Mouse (Mus musculus) thymus, postnatal 14 days (tissue): ENCODE results near the gene Zdhhc13.
A peak's percentile ranks its signal among the peaks of the same experiment; 100 is the strongest.

ENCODE experiments used
- DNase-seq: peaks from one replicate; pipeline ENCODE4 v3.0.0; 2021

The Zdhhc13 gene

DNA sequence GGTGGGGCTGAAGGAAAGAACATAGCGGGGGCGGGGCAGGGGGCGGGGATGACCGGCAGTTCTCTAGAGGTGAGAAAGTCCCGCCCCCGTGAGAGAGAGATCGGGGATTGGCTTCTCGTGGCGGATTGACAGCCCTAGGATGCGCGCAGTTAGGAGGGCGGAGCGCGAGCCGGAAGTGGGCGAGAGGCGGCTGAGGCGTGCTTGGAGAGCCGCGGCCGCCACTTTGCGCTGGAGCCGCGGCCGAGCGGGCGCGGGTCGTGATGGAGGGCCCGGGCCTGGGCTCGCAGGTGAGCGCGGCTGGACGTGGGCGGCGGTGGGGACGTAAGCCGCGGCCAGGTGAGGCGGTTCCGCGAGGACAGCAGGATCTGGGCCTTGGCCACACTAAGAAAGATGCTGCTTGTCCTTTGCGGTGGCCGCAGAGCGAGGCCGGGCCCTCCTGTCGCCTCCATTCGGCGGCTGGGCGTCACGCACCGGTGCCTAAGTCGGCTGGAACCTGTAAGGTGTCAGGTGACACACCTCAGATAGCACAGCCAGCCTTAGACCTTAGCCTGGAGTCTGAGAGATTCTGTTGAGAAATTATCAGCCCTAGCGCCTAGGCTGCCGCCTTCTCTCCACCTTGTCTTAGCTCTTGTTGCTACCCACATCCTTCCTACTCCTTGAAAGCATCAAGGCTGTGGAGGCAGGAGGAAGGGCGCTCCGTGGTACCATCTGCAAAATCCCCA is at the start of gene Zdhhc13:
TSS of gene Zdhhc13 (plus strand) at position 153 of the 722 bp plus-strand sequence.
- peak; percentile 96 for DNase-seq

DNA sequence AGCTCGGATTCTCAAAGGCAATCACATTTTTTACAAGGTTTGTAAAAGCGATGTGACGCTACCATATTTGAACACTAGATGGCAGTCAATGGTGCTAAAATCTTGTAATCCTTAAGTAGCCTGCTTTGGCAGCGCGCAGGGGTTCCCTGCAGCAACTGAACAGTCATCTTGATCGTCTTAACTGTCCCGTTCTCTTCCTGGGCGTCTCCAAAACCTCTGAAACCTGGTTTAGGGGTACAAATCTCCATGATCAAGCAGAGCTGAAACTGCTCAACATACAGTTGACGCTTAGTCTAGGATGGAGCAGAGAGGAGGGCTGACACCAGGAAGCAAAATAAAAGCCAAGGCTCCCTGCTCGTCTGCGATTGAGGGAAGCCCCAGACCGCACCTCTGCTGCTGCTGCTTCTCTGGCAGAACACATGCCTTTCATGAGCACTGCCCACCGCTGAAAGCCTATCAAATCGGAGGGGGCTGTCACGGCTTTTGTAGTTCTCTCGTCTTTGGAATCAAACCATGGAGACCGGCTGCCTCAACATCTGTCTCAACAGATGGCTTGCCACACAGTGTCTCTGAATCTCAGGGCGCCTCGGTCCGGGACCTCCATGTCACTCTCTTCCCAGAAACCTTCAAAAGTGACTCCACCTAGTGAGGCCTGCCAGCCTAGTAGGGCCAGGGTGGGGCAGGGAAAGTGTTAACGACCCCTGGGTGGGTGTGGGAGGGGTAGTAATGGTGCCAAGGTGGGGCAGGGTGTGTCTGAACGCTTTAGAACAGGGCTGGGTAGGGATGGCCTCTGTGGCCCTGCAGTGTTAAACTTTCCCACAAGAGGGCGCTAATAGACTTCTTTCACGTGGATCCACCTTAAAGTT is 39.3 kb upstream of the Zdhhc13 start:
- DNase-seq: peak; percentile 79

DNA sequence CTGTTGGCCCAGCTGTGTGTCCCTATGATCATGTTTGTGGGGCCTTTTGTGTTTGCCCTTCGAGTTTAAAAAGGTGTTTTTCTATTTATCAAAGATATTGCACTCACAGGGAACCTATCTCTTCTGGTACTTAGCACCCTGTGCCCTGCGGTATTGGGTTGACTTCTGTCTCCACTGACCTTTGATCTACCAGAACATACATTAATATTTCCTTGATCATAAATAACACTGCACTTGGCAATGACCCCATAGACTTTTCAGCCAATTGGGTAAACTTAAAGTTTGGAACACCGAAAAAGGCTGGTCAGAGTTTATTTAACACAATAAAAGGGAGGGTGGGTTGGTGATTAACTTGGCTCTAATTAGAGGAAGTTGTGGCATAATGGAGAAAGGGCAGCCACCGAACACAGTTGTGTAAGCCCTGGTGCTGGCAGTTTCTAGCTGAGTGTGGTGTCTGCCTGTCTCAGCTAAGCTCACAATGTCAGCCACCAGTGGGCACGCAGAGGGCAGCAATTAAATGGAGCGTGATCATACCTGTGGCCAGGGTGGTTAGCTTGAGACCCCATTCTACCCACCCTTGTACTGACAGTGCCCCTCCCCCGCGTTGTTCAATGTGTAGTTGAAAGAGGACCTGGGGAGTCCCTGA is 38.5 kb upstream of the Zdhhc13 start:
- peak; percentile 17 for DNase-seq

GRCm38 (mm10) chr7:48751222-48751621 is 37.6 kb upstream of the Zdhhc13 start:
- no peak for DNase-seq

- DNase-seq: no peak
Measured at GRCm38 (mm10) chr7:48754415-48754974, 34.3 kb upstream of the Zdhhc13 start.

GRCm38 (mm10) chr7:48755825-48756224 is 33.0 kb upstream of the Zdhhc13 start:
- DNase-seq: no peak

DNA sequence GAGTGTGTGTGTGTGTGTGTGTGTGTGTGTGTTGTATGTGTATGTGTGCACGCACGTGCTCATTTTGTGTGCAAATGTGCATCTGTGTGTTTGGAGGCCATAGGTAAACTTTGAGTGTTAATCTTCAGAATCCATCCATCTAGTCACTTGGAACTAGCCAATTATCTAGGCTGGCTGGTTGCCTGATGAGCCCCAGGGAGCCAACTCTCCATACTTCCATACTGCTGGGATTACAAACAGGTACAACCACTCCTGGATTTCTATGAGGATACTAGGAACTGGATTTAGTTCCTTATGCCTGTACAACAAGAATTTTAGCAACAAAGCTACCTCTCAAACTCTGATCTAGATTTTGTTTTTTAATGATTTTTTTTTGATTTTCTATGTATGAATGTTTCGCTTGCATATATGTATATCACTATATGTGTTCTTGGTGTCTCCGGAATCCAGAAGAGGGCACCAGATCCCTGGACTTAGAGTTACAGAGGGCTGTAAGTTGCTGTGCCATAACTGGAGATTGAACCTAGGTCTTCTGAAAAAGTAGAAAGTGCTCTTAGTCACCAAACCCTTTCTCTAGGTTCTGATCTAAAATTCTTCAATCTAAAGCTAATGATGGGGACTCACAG is 32.4 kb upstream of the Zdhhc13 start:
- DNase-seq: no peak

DNA sequence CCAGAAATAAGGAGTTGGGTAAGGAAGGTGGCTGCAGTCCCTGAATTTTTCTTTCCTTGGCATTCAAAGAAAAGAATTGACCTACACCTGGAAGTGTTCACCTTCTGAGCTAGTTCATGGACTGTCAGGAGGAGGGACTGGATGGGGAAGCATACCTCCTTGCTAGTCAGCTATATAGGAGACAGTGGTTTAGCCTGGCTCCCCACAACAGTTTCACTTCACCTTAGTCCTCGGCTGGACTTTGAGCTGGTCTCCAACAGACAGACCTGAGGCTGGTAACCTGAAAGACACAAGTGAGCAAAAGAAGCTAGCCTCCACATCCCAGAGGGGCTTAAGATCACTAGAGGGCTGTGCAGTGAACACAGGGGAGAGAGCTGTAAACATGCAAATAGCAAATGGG is 30.7 kb upstream of the Zdhhc13 start:
- DNase-seq: no peak

GRCm38 (mm10) chr7:48760789-48761188 is 28.0 kb upstream of the Zdhhc13 start:
- no peak for DNase-seq

GRCm38 (mm10) chr7:48762289-48762688 is 26.5 kb upstream of the Zdhhc13 start:
- no peak for DNase-seq

- DNase-seq: no peak
Measured at GRCm38 (mm10) chr7:48762721-48763120, 26.1 kb upstream of the Zdhhc13 start.

DNA sequence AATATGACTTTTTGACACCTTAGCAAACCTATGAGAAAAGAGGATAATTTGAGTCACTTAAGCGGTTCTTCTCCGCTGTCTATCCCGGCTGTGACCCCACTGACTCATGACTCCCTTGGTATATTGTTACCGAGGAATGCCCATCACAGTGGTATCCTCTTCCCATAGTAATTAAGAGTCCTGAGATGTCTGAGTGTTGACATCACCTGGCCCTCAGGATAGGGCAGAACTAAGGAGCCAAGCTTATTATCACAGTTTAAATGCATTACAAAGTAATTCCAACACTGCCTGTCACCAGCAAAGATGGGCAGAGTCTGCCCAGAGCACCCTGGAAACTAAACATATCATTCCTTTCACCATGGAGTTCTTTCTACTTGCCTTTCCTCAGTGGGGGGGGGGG is 22.8 kb upstream of the Zdhhc13 start:
- no peak for DNase-seq

GRCm38 (mm10) chr7:48769721-48770120 is 19.1 kb upstream of the Zdhhc13 start:
- no peak for DNase-seq

GRCm38 (mm10) chr7:48772060-48772734 is 16.6 kb upstream of the Zdhhc13 start:
- no peak for DNase-seq

DNA sequence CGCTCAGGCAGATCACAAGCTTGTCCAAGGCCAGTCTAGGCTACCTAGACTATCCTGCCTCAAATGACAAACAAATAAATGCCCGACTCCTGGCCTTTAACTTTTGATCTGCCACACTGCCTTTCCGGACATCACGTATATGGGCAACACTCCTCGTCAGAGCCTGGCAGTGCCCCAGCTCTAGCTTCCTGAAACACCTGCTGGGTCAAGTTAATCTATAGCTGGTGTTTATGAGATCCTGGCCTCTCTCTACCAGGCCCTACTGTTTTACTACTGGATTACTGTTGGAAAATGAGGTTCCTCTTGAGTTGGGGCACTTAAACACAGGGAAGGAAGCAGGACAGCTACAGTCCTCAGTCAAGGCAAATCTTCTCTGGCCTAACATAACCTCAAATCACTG is 15.5 kb upstream of the Zdhhc13 start:
- DNase-seq: no peak

DNA sequence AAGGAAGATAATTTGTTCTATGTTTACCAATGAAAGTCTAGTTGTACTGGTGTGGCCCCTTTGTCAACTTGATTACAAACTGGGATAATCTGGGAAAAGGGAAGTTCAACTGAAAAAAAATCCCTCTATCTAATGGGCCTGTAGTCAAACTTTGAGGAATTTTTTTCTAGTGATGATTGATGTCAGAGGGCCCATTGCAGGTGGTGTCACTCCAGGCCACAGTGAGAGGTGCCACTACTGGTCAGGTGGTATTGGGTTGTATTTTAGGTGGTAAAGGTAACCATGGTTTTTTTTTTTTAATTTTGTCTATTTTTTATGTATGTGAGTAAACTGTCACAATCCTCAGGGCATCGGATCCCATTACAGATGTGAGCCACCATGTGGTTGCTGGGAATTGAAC is 14.2 kb upstream of the Zdhhc13 start:
- no peak for DNase-seq

- no peak for DNase-seq
Measured at GRCm38 (mm10) chr7:48775436-48775835, 13.4 kb upstream of the Zdhhc13 start.

- no peak for DNase-seq
Measured at GRCm38 (mm10) chr7:48777721-48778504, 10.9 kb upstream of the Zdhhc13 start.

DNA sequence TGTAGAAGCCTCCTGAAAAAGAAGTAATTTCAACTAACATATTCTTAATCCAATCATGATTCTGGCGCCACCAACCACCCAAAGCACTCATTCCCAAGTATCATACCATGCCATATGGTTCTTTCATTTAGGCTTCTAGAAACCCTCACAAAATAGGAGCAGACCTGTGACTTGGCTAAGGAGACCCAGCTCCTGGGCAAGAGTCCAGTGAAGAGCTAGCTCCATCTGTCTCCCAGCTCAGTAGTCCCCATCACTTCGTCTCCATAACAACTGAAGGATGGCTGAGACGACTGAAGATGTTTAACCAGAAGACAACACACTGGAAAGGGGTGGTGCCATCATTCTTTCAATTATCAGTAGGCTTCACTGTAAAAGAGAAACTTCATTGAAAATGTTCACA is 9.7 kb upstream of the Zdhhc13 start:
- no peak for DNase-seq

DNA sequence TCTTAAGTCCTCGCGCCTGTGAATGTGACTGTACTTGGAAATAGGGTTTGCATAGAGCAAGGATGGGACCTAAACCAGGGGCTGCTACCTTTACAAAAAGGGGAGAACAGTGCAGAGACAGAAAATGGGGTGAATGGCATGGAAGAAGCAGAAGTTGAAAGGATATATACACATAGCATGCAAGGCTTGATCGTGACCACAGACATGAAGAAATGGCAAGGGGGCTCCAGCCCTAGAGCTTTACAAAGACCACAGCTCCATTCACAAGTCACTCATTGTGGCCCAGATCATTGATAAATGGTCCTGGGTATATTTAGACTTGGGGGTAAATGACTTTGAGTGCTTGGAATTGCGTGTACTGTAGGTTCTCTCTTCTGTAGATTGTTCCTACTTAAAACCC is 6.4 kb upstream of the Zdhhc13 start:
- DNase-seq: no peak

DNA sequence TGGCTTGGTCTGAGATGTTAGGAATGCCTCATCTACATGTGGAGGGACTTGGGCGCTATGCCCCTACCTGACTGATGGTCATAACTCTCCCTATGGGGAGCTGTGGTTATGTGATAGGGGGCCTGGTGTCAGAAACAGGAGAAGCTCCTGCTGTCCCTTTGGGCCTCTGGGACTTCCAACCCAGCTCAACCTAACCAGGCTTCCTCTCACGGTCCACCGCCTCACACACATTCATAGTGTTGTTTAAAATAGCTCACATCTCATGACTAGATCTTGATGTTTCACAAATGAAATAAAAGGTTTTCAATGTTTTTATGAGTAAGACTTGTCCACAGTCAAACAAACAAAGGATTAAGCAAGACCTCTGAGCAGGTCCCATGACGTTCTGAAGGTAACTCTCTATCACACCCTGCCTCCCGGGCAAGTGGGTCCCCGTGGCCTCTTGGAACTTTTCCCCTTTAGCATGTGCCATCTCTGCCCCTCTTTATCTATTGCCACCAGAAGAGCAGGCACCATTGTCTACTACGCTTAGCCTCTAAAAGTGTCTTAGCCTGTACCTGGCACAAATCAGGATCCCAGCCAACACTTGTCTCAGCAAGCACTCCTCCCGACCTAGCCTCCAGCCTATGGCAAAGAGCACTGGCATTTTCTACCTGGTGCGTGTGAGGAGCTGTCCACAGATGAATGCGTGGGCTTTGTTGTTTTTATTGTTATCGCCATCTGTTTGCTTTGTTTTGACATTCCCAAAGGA is 3.9 kb upstream of the Zdhhc13 start:
- DNase-seq: no peak
